Mouse (Mus musculus) myocyte (in vitro differentiated cells): ENCODE results near the gene Tmem239.

Source experiments
- CEBPB ChIP-seq: IDR thresholded peaks from 2 replicates; pipeline ENCODE4 v1.6.1; 2011; ENCODE audit warnings: mild to moderate bottlenecking, moderate library complexity; ENCODE audit not compliant: poor library complexity, insufficient read depth, severe bottlenecking
- E2F4 ChIP-seq: IDR thresholded peaks from one replicate; pipeline ENCODE4 v1.6.1; 2011; ENCODE audit warnings: mild to moderate bottlenecking, control low read depth, moderate library complexity; ENCODE audit not compliant: insufficient read depth
- MAX ChIP-seq: IDR thresholded peaks from one replicate; pipeline ENCODE4 v1.6.1; 2011; ENCODE audit warnings: low read depth, mild to moderate bottlenecking, control low read depth
- MYOD1 ChIP-seq, 3 experiments: IDR thresholded peaks; one replicate each; pipeline ENCODE4 v1.6.1; 2011; ENCODE audit warnings: control low read depth in 2 of 3, low read depth in 2 of 3, mild to moderate bottlenecking in 2 of 3, moderate library complexity in 1 of 3; ENCODE audit not compliant: insufficient read length in 2 of 3, control insufficient read depth in 1 of 3
- POLR2A ChIP-seq: IDR thresholded peaks from one replicate; pipeline ENCODE4 v1.6.1; 2011; ENCODE audit warnings: low read depth, mild to moderate bottlenecking, control low read depth, moderate library complexity; ENCODE audit not compliant: insufficient read length
- POLR2AphosphoS2 ChIP-seq: IDR thresholded peaks from one replicate; pipeline ENCODE4 v1.6.1; 2011; ENCODE audit warnings: low read depth, control low read depth; ENCODE audit not compliant: insufficient read length
- TCF12 ChIP-seq: IDR thresholded peaks from one replicate; pipeline ENCODE4 v1.6.1; 2011; ENCODE audit warnings: mild to moderate bottlenecking, control low read depth; ENCODE audit not compliant: poor library complexity, insufficient read depth, severe bottlenecking
- TCF3 ChIP-seq: IDR thresholded peaks from one replicate; pipeline ENCODE4 v1.6.1; 2011; ENCODE audit warnings: low read depth, control low read depth; ENCODE audit not compliant: insufficient read length
- USF1 ChIP-seq: IDR thresholded peaks from one replicate; pipeline ENCODE4 v1.6.1; 2011; ENCODE audit warnings: low read depth, mild to moderate bottlenecking, control low read depth, moderate library complexity

DNA sequence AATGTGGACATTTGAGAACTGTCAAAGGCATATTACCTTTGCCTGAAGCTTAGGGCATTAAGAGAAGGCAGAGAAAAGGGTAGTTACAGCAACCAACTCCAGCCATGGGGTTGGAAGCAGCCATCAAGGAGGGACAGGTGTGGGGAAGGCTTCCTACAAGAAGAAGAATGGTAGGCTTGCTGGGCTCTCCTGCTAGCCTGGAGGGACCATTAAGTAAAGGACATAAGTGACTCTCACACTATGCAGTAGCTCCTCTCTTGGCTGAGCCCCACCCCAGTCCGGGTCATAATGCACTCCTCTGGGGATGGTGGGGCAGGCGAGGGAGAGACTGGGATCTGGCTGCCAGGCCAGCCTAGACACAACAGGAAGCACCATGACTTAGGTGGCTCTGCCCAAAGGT is at the start of gene Tmem239:
- TF ChIP-seq POLR2A, result no peak
- no peak for TF ChIP-seq MAX
- TF ChIP-seq USF1, result no peak
- no peak for TF ChIP-seq POLR2AphosphoS2
- no peak for TF ChIP-seq TCF12
- no peak for TF ChIP-seq CEBPB
- TF ChIP-seq MYOD1 (IDR thresholded peaks at IDR 0.05; ENCODE audit: control insufficient read depth in 1 of 3, insufficient read length in 2 of 3, low read depth in 2 of 3), result no peak
- no peak for TF ChIP-seq E2F4
- no peak for TF ChIP-seq TCF3
